Mouse (Mus musculus): ENCODE results near the gene Tsks. TPM values are rescaled to one million over a fixed set of nuclear protein-coding genes. Genes with fewer than 3 reads are reported as not detected.

Gene Tsks
- polyA plus RNA-seq, 1 experiment from 2014 or later: 0.07 TPM

- no peak for DNase-seq (ENCODE audit: low spot score, missing footprints)
- Histone ChIP-seq H3K27me3 (ENCODE audit: control insufficient read depth, insufficient read depth, low read length) (no peaks in the 10 kb centered on the region), H3K36me3 (ENCODE audit: control insufficient read depth, insufficient read depth, low read length) (peaks cover 63% of the 10 kb centered on the region), H3K4me3 (ENCODE audit: low read depth, low read length) (no peak overlapping the region), H3K27ac (ENCODE audit: low read depth, low read length) (no peak overlapping the region), H3K9me3 (ENCODE audit: control insufficient read depth, low read length) (no peaks in the 10 kb centered on the region), H3K4me1 (ENCODE audit: control insufficient read depth, insufficient read depth, low read length) (no peaks in the 10 kb centered on the region), H3K9ac (ENCODE audit: low read length) (no peak overlapping the region), H3K4me2 (no peak overlapping the region)
- no peak for ATAC-seq (ENCODE audit: low FRiP score)
- 95% methylated on average over 12 of the region's 12 CpGs for WGBS
Measured at GRCm38 (mm10) chr7:45006503-45006902, 63.5 kb downstream of the Tsks start.

DNA sequence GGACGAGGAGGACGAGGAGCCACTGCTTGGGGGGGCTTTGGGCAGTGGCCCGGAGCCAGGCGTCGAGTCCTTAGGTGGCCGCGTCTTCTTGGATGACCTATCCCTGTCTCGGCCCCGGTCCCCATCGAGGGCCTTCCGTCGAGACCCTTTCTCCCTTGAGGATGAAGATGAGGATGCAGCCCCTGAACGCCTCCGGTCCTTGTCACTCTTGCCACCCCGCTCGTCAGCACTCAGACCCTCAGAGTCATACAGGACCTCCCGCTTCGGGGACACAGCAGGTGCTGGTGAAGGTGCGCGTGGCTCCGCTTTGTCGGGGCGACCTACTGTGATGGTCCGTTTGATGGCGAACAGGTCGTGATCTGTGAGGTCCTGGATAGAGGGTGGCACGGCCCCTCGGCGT is 64.1 kb downstream of the Tsks start:
- Histone ChIP-seq H3K4me2 (no peak overlapping the region), H3K27ac (ENCODE audit: low read depth, low read length) (no peak overlapping the region), H3K4me3 (ENCODE audit: low read depth, low read length) (no peak overlapping the region), H3K36me3 (ENCODE audit: control insufficient read depth, insufficient read depth, low read length) (peaks cover 62% of the 10 kb centered on the region), H3K4me1 (ENCODE audit: control insufficient read depth, insufficient read depth, low read length) (no peaks in the 10 kb centered on the region), H3K27me3 (ENCODE audit: control insufficient read depth, insufficient read depth, low read length) (no peaks in the 10 kb centered on the region), H3K9me3 (ENCODE audit: control insufficient read depth, low read length) (no peaks in the 10 kb centered on the region), H3K9ac (ENCODE audit: low read length) (no peak overlapping the region)
- ATAC-seq (ENCODE audit: low FRiP score) (no peak), DNase-seq (ENCODE audit: low spot score, missing footprints) (no peak)
- WGBS: 95% methylated on average over 29 of the region's 29 CpGs

Other genes starting within 250 kb of the Tsks start
- not detected in 2 replicates for gene Izumo2, start 234.5 kb upstream of the Tsks start, polyA plus RNA-seq (2014; fragmentation: Nextera tagmentation; extraction: Ambion mirVana)
- gene Vrk3, start 194.8 kb upstream of the Tsks start, polyA plus RNA-seq (2014; fragmentation: Nextera tagmentation; extraction: Ambion mirVana): 41.7 and 43.4 TPM in 2 replicates
- 2.7 and 4.3 TPM in 2 replicates for gene Zfp473, start 192.2 kb upstream of the Tsks start, polyA plus RNA-seq (2014; fragmentation: Nextera tagmentation; extraction: Ambion mirVana)
- gene Nup62, start 127.1 kb upstream of the Tsks start, polyA plus RNA-seq (2014; fragmentation: Nextera tagmentation; extraction: Ambion mirVana): 60.2 and 64.1 TPM in 2 replicates
- 0.84 and 1.2 TPM in 2 replicates for gene Il4i1, start 126.8 kb upstream of the Tsks start, polyA plus RNA-seq (2014; fragmentation: Nextera tagmentation; extraction: Ambion mirVana)
- gene Atf5, start 126.5 kb upstream of the Tsks start, polyA plus RNA-seq (2014; fragmentation: Nextera tagmentation; extraction: Ambion mirVana): 2.8 and 3.3 TPM in 2 replicates
- 31.8 and 34.3 TPM in 2 replicates for gene Akt1s1, start 94.2 kb upstream of the Tsks start, polyA plus RNA-seq (2014; fragmentation: Nextera tagmentation; extraction: Ambion mirVana)
- gene Tbc1d17, start 94.1 kb upstream of the Tsks start, polyA plus RNA-seq (2014; fragmentation: Nextera tagmentation; extraction: Ambion mirVana): 63.4 and 69.4 TPM in 2 replicates
- gene Pnkp, start 86.1 kb upstream of the Tsks start, polyA plus RNA-seq (2014; fragmentation: Nextera tagmentation; extraction: Ambion mirVana): 26.1 and 28.6 TPM in 2 replicates
- gene Ptov1, start 73.4 kb upstream of the Tsks start, polyA plus RNA-seq (2014; fragmentation: Nextera tagmentation; extraction: Ambion mirVana): 316 and 350 TPM in 2 replicates
- 69.5 and 75.4 TPM in 2 replicates for gene Med25, start 50.5 kb upstream of the Tsks start, polyA plus RNA-seq (2014; fragmentation: Nextera tagmentation; extraction: Ambion mirVana)
- gene Fuz, start 47.1 kb upstream of the Tsks start, polyA plus RNA-seq (2014; fragmentation: Nextera tagmentation; extraction: Ambion mirVana): 18.8 and 23.1 TPM in 2 replicates
- gene Ap2a1, start 13.7 kb upstream of the Tsks start, polyA plus RNA-seq (2014; fragmentation: Nextera tagmentation; extraction: Ambion mirVana): 68.0 and 74.8 TPM in 2 replicates
- 20.8 and 21.8 TPM in 2 replicates for gene Cpt1c, start 31.6 kb downstream of the Tsks start, polyA plus RNA-seq (2014; fragmentation: Nextera tagmentation; extraction: Ambion mirVana)
- 276 and 281 TPM in 2 replicates for gene Prmt1, start 43.4 kb downstream of the Tsks start, polyA plus RNA-seq (2014; fragmentation: Nextera tagmentation; extraction: Ambion mirVana)
- 55.6 and 65.9 TPM in 2 replicates for gene Irf3, start 54.4 kb downstream of the Tsks start, polyA plus RNA-seq (2014; fragmentation: Nextera tagmentation; extraction: Ambion mirVana)
- gene Bcl2l12, start 55.5 kb downstream of the Tsks start, polyA plus RNA-seq (2014; fragmentation: Nextera tagmentation; extraction: Ambion mirVana): 56.0 and 62.2 TPM in 2 replicates
- gene Scaf1, start 73.2 kb downstream of the Tsks start, polyA plus RNA-seq (2014; fragmentation: Nextera tagmentation; extraction: Ambion mirVana): 43.6 and 44.4 TPM in 2 replicates
- 18.6 and 22.2 TPM in 2 replicates for gene Rras, start 74.8 kb downstream of the Tsks start, polyA plus RNA-seq (2014; fragmentation: Nextera tagmentation; extraction: Ambion mirVana)
- gene Prr12, start 109.7 kb downstream of the Tsks start, polyA plus RNA-seq (2014; fragmentation: Nextera tagmentation; extraction: Ambion mirVana): 9.6 and 12.2 TPM in 2 replicates
- gene Nosip, start 119.2 kb downstream of the Tsks start, polyA plus RNA-seq (2014; fragmentation: Nextera tagmentation; extraction: Ambion mirVana): 53.2 and 56.7 TPM in 2 replicates
- gene Prrg2, start 119.5 kb downstream of the Tsks start, polyA plus RNA-seq (2014; fragmentation: Nextera tagmentation; extraction: Ambion mirVana): 12.7 and 13.5 TPM in 2 replicates
- gene Rcn3, start 149.0 kb downstream of the Tsks start, polyA plus RNA-seq (2014; fragmentation: Nextera tagmentation; extraction: Ambion mirVana): 121 and 123 TPM in 2 replicates
- 16.1 and 18.3 TPM in 2 replicates for gene Fcgrt, start 160.6 kb downstream of the Tsks start, polyA plus RNA-seq (2014; fragmentation: Nextera tagmentation; extraction: Ambion mirVana)
- gene Rps11, start 181.2 kb downstream of the Tsks start, polyA plus RNA-seq (2014; fragmentation: Nextera tagmentation; extraction: Ambion mirVana): 1,376 and 1,392 TPM in 2 replicates
- gene Rpl13a, start 185.6 kb downstream of the Tsks start, polyA plus RNA-seq (2014; fragmentation: Nextera tagmentation; extraction: Ambion mirVana): 1,212 and 1,290 TPM in 2 replicates
- 0.17 and 0.60 TPM in 2 replicates for gene Gm45713, start 193.0 kb downstream of the Tsks start, polyA plus RNA-seq (2014; fragmentation: Nextera tagmentation; extraction: Ambion mirVana)
- gene Flt3l, start 193.2 kb downstream of the Tsks start, polyA plus RNA-seq (2014; fragmentation: Nextera tagmentation; extraction: Ambion mirVana): 0.40 and 0.97 TPM in 2 replicates
- gene Pih1d1, start 211.1 kb downstream of the Tsks start, polyA plus RNA-seq (2014; fragmentation: Nextera tagmentation; extraction: Ambion mirVana): 104 and 105 TPM in 2 replicates
- gene Aldh16a1, start 211.4 kb downstream of the Tsks start, polyA plus RNA-seq (2014; fragmentation: Nextera tagmentation; extraction: Ambion mirVana): 22.0 and 25.7 TPM in 2 replicates
- 0.40 and 0.51 TPM in 2 replicates for gene Slc17a7, start 220.7 kb downstream of the Tsks start, polyA plus RNA-seq (2014; fragmentation: Nextera tagmentation; extraction: Ambion mirVana)
- not detected in 2 replicates for gene Gfy, start 236.4 kb downstream of the Tsks start, polyA plus RNA-seq (2014; fragmentation: Nextera tagmentation; extraction: Ambion mirVana)
- 0.53 and 0.63 TPM in 2 replicates for gene Pth2, start 237.8 kb downstream of the Tsks start, polyA plus RNA-seq (2014; fragmentation: Nextera tagmentation; extraction: Ambion mirVana)